Mouse (Mus musculus) liver, embryonic 14.5 days (tissue): ENCODE measurements around the gene Lamc2.

Experiments used
- CTCF ChIP-seq: IDR thresholded peaks from 2 replicates; pipeline ENCODE4 v1.5.1; 2016; ENCODE audit warnings: antibody characterized with exemption, low read depth, control low read depth
- EP300 ChIP-seq: IDR thresholded peaks from 2 replicates; pipeline ENCODE4 v1.6.1; 2016; ENCODE audit warnings: antibody characterized with exemption, low read depth

GRCm38 (mm10) chr1:153103186-153103554 is 83.1 kb downstream of the Lamc2 start:
- TF ChIP-seq CTCF: no peak
- TF ChIP-seq EP300: no peak
